ENCODE assay signal across 11 mouse cellular contexts in genomic region chr1:82803608-82804007, GRCm38 (mm10). TPM values are rescaled to one million over a fixed set of nuclear protein-coding genes. Genes with fewer than 3 reads are reported as not detected.
DNase-seq lines count a peak whose midpoint lies in the region; ATAC-seq lines count a peak whose summit lies in the region.
"Had no signal": no experiment of that assay in that cellular context is flagged by ENCODE, and none has a peak within 500 bp of the region (broad histone marks: within the 10 kb centered on the region; RNA-seq: fewer than 3 reads in every experiment).

No protein-coding gene starts in this region.

- no peak overlapping the region for H3K4me2 ChIP-seq in intestine, embryonic 15.5 days (replicated peaks)
- H3K4me2 ChIP-seq in intestine, embryonic 16.5 days (ENCODE audit: low read depth, low read length) = no peak overlapping the region
- H3K4me2 ChIP-seq in liver, embryonic 13.5 days = no peak overlapping the region
- H3K4me2 ChIP-seq: forebrain, embryonic 13.5 days; limb, embryonic 13.5 days had no signal

- H3K4me1 ChIP-seq in intestine, embryonic 15.5 days (replicated peaks) = no peaks in the 10 kb centered on the region
- H3K4me1 ChIP-seq in intestine, embryonic 16.5 days (ENCODE audit: control insufficient read depth, insufficient read depth, low read length) = peaks cover 2% of the 10 kb centered on the region; the same call in 1 of the 2 replicates
- H3K4me1 ChIP-seq in liver, embryonic 13.5 days (replicated peaks) = peaks cover 9% of the 10 kb centered on the region
- H3K4me1 ChIP-seq: forebrain, embryonic 13.5 days; limb, embryonic 13.5 days had no signal

- ATAC-seq in intestine, embryonic 15.5 days = peak; percentile 37; the same call in 1 of the 2 replicates
- no peak for ATAC-seq in intestine, embryonic 16.5 days
- peak; percentile 84 for ATAC-seq in liver, embryonic 13.5 days (ENCODE audit: low read depth)
- ATAC-seq: forebrain, embryonic 13.5 days had no signal

- H3K4me3 ChIP-seq in intestine, embryonic 15.5 days (replicated peaks) = no peak overlapping the region
- H3K4me3 ChIP-seq in intestine, embryonic 16.5 days (ENCODE audit: low read length) = no peak overlapping the region
- H3K4me3 ChIP-seq in liver, embryonic 13.5 days (replicated peaks) = no peak overlapping the region
- H3K4me3 ChIP-seq: forebrain, embryonic 13.5 days; limb, embryonic 13.5 days had no signal

- H3K27me3 ChIP-seq in intestine, embryonic 15.5 days (replicated peaks) = no peaks in the 10 kb centered on the region
- H3K27me3 ChIP-seq in intestine, embryonic 16.5 days (replicated peaks; ENCODE audit: control insufficient read depth, insufficient read depth, low read length) = no peaks in the 10 kb centered on the region
- H3K27me3 ChIP-seq in liver, embryonic 13.5 days = peaks cover 4% of the 10 kb centered on the region; the same call in 1 of the 2 replicates
- H3K27me3 ChIP-seq: forebrain, embryonic 13.5 days; limb, embryonic 13.5 days had no signal

- 74% methylated on average over 7 of the region's 7 CpGs for WGBS in intestine, embryonic 15.5 days
- 79% methylated on average over 7 of the region's 7 CpGs for WGBS in intestine, embryonic 16.5 days
- WGBS in liver, embryonic 13.5 days (ENCODE audit: insufficient replicate concordance) = 52% methylated on average over 7 of the region's 7 CpGs

- H3K9ac ChIP-seq in intestine, embryonic 15.5 days = no peak overlapping the region
- H3K9ac ChIP-seq in intestine, embryonic 16.5 days (ENCODE audit: low read depth, low read length) = no peak overlapping the region
- no peak overlapping the region for H3K9ac ChIP-seq in liver, embryonic 13.5 days
- H3K9ac ChIP-seq: forebrain, embryonic 13.5 days; limb, embryonic 13.5 days had no signal

- H3K36me3 ChIP-seq in intestine, embryonic 15.5 days = no peaks in the 10 kb centered on the region
- H3K36me3 ChIP-seq in intestine, embryonic 16.5 days (ENCODE audit: control insufficient read depth, insufficient read depth, low read length) = no peaks in the 10 kb centered on the region
- H3K36me3 ChIP-seq in liver, embryonic 13.5 days = no peaks in the 10 kb centered on the region
- H3K36me3 ChIP-seq: limb, embryonic 13.5 days had no signal

- H3K9me3 ChIP-seq in intestine, embryonic 15.5 days = no peaks in the 10 kb centered on the region
- no peaks in the 10 kb centered on the region for H3K9me3 ChIP-seq in intestine, embryonic 16.5 days (ENCODE audit: control insufficient read depth, low read length)
- no peaks in the 10 kb centered on the region for H3K9me3 ChIP-seq in liver, embryonic 13.5 days (replicated peaks)
- H3K9me3 ChIP-seq: forebrain, embryonic 13.5 days; limb, embryonic 13.5 days had no signal

- peak; percentile 55 to 62 for DNase-seq in B cell, adult 2 months
- DNase-seq in T-cell, adult 2 months (ENCODE audit: low spot score) = peak; percentile 49
- peak; percentile 52 for DNase-seq in liver, embryonic 13.5 days
- DNase-seq in right cerebral cortex, adult 2 months (ENCODE audit: low spot score in 2 of 2) = no peak
- DNase-seq in yolk sac, embryonic 10.5 days (ENCODE audit: low spot score) = no peak
- DNase-seq in adrenal gland, postnatal 10 days = no peak
- DNase-seq: adrenal gland, postnatal 25 days had no signal

- no peak overlapping the region for H3K27ac ChIP-seq in intestine, embryonic 15.5 days
- H3K27ac ChIP-seq in intestine, embryonic 16.5 days (ENCODE audit: low read length) = no peak overlapping the region
- peak overlapping the region; percentile 51; the same call in 1 of the 2 replicates for H3K27ac ChIP-seq in liver, embryonic 13.5 days
- H3K27ac ChIP-seq: forebrain, embryonic 13.5 days; limb, embryonic 13.5 days had no signal

RNA-seq across cellular contexts. Expression of gene Gm47791, which starts 32.6 kb away (rescaled TPM):
- polyA plus RNA-seq in intestine, embryonic 15.5 days (2015; fragmentation: Nextera tagmentation; extraction: Ambion mirVana) = not detected in 2 replicates
- polyA plus RNA-seq in intestine, embryonic 16.5 days (2015; fragmentation: Nextera tagmentation; extraction: Ambion mirVana) = not detected in 2 replicates
- not detected in 2 replicates for polyA plus RNA-seq in liver, embryonic 13.5 days (2015; fragmentation: Nextera tagmentation; extraction: Ambion mirVana)
- not detected for total RNA-seq in adrenal gland, postnatal 10 days (2021)
- total RNA-seq: adrenal gland, postnatal 25 days had no signal
- polyA plus RNA-seq: forebrain, embryonic 13.5 days; limb, embryonic 13.5 days had no signal

RNA-seq across cellular contexts. Expression of gene Tm4sf20, which starts 35.3 kb away (rescaled TPM):
- polyA plus RNA-seq in intestine, embryonic 15.5 days (2015; fragmentation: Nextera tagmentation; extraction: Ambion mirVana) = 141 and 153 TPM in 2 replicates
- 201 and 234 TPM in 2 replicates for polyA plus RNA-seq in intestine, embryonic 16.5 days (2015; fragmentation: Nextera tagmentation; extraction: Ambion mirVana)
- polyA plus RNA-seq in liver, embryonic 13.5 days (2015; fragmentation: Nextera tagmentation; extraction: Ambion mirVana) = 0.25 TPM in 1 of 2 replicates, not detected in the other
- not detected for total RNA-seq in adrenal gland, postnatal 10 days (2021)
- total RNA-seq: adrenal gland, postnatal 25 days had no signal

RNA-seq across cellular contexts. Expression of gene Agfg1, which starts 35.7 kb away (rescaled TPM):
- polyA plus RNA-seq in intestine, embryonic 15.5 days (2015; fragmentation: Nextera tagmentation; extraction: Ambion mirVana) = 33.0 and 35.7 TPM in 2 replicates
- polyA plus RNA-seq in intestine, embryonic 16.5 days (2015; fragmentation: Nextera tagmentation; extraction: Ambion mirVana) = 14.1 and 31.8 TPM in 2 replicates
- 47.2 and 53.9 TPM in 2 replicates for polyA plus RNA-seq in liver, embryonic 13.5 days (2015; fragmentation: Nextera tagmentation; extraction: Ambion mirVana)
- 10 to 100 TPM; 43.1 TPM for total RNA-seq in adrenal gland, postnatal 10 days (2021)

Comparison
In these comparisons a context has a peak if more than half of its experiments do, and no peak if none do; other contexts are left out.
1. DNase-seq: peak in B cell, adult 2 months (2 of 2), T-cell, adult 2 months (single experiment) and liver, embryonic 13.5 days (single experiment); none in right cerebral cortex, adult 2 months (0 of 2), yolk sac, embryonic 10.5 days (single experiment) and adrenal gland, postnatal 10 days (single experiment).
2. RNA of gene Tm4sf20, which starts 35.3 kb away (polyA plus RNA-seq): 201 to 234 TPM in intestine, embryonic 16.5 days and 141 to 153 TPM in intestine, embryonic 15.5 days; 0.25 TPM in liver, embryonic 13.5 days; every median in the first group is over 100 times any median in the second.